Mouse (Mus musculus) ES-CJ7 (cell line): ENCODE results near the gene Rps21.

ENCODE experiments used
- DNase-seq: peaks from one replicate; pipeline ENCODE4 v3.0.0; 2011; ENCODE audit warnings: low read depth, low spot score

Rps21 gene

DNA sequence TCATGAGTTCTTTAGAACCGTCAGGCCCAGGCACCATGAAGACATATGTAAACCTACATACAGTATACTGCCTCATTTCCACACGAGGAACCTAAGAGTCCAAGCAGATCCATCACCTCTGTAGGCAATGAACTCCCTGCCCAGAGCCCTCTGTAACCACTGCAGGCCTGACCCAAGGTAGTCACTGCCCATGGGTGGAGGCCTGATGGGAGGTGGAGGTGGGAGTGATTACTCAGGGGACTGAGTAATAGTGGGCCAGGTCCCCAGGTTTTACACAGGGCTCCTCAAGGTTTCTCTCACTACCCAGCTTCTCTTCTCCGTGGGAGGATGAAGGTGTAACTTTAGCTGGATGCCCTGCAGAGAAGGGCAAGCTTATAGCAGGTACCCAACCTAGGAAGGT, 28.0 kb upstream of the Rps21 start:
- DNase-seq = no peak

DNA sequence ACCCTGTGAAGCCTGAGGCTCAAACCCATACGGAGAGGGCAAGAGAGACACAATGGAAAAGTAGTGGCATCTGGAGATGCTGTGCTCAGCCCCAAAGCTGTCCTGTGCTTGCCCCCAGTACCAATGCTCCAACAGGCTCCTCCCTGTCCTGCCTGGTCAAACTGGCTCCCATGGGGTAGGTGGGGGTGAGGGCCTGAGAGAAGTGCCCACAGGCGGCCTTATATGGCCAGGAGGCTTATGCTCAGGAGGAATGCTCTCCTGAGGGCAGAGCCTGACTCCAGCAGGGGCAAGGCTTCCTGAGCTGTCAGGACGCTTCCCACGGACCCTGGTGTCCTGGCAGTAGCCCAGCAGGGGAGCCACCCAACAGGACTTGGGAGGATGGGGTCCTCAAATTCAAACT, 26.7 kb upstream of the Rps21 start:
- DNase-seq = no peak

DNA sequence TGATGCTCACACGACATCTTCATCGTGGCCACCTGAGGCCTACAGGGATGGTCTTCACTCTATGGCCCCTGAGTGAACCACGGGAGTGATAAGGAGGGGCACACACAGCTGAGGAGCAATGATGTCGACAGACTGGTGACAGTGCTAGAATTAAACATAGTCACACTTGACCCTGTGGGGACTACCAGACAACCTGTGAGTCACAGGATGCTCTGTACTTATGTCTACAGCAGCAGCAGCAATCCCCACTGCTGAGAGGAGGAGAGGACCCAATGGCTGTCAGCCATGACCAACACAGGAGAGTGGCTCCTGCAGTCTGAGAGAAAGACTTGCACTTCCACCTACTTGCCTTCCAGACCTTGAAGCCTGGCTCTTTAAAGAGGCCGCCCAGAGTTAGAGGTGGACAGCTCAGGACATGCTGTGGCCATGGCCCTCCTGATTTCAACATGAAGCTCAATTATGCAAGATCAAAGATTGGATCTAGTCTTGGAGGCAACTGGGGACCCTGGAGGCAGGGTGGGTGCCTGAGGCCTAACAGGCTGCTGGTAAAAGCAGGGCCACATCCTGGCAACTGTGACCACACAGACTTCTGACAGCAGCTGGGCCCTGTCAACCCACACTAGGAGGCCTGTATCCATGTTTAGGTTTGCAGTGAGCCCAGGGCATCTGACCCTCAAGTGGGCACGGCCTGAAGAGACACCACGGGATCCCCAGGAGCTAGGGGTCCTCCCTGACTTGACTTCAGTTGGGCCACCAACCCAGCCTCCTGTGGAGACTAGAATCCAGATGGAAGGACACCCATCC, 23.9 kb upstream of the Rps21 start:
- DNase-seq = no peak

DNA sequence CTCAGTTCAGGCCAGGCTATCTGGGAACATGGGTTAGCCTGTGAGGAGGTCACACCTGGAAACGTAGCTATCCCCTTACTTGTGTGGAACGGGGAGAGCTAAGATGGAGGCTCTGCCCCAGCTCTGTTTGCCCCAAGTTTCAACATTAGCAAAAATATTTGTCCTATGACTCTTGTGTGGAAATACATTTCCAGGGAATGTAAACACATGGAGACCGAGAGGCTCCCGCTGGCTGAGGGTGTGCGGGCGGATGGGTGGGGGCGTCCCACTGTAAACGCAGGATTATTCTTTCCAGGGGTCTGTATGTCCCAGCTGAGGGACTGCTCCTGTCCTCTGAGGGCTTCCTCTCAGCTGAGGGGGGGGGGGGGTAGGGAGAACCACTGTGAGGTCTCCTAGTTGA, 22.8 kb upstream of the Rps21 start:
- DNase-seq = no peak

DNA sequence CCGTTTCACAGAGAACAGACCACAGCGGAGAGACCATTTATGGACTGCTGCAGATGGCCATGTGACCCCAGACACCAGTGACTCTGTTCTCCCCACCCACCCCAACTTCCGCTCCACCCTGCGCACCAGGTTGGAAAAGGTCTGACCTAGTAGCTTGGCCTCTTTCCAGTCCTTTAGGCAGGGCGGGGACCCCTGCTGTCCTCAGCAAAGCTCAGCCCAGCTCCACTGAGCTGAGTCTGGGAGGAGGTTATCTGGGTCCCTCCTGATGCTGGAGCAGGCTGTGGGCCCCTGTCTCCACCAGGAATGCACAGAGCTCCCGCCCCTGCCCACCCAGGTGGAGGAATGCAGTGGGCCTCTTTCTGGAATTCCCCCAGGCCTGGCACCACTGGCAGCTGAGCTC, 22.2 kb upstream of the Rps21 start:
- DNase-seq = peak; percentile 80

DNA sequence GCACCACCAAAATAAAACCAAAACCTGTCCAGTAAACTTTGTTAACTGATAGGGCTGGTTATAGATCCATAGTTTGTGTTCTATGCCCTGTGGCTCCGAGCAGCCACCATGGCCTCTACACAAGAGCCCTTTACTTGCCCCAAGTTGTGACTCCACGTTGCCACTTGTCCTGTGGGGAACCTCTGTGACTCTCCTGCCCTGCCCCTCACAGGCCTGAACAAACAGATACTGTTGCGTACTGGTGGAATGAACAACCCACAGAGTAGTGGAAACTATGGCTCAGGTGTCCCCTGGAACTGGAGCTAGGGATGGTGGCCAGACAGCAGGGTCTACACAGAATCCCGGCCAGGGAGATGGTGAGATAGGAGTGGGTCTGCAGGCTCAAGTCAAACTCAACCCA, 21.4 kb upstream of the Rps21 start:
- no peak for DNase-seq

DNA sequence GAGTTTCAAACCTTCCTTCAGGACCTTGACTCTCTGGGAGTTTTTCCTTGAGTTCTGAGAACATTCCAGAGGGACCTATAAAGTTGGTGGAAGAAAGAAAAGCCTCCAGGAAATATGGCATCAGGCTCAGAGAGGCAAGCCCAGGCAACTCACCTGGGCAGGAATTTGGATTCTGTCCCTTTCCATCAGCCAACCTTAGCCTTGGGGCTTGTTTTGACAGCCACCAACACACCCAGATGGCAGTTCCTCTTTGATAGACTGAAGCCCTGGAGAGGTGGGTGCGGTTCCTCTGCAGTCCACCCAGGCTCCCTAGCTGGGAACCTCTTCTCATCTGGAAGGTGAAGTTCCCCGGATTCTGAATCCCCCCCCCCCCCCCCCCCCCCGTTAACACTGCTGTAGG, 20.7 kb upstream of the Rps21 start:
- DNase-seq = peak; percentile 67

DNA sequence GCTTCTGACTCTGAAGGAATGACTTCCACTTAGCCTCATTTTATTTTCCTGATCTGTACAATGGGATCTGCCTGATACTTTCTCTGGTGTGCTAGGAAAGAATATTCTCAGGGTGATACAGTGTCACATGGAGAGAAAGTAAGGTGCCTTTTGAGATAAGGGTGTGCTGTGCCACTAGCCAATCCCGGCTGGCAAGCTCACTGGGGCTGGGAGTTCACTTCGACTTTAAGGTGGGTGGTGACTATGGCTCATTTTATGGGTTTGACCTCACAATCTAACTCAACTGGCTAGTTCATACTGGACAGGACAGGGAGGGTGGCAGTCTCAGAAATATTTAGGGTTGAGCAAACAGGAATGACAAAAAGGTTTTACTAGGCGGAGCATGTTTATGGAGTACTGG, 20.2 kb upstream of the Rps21 start:
- DNase-seq = no peak

DNA sequence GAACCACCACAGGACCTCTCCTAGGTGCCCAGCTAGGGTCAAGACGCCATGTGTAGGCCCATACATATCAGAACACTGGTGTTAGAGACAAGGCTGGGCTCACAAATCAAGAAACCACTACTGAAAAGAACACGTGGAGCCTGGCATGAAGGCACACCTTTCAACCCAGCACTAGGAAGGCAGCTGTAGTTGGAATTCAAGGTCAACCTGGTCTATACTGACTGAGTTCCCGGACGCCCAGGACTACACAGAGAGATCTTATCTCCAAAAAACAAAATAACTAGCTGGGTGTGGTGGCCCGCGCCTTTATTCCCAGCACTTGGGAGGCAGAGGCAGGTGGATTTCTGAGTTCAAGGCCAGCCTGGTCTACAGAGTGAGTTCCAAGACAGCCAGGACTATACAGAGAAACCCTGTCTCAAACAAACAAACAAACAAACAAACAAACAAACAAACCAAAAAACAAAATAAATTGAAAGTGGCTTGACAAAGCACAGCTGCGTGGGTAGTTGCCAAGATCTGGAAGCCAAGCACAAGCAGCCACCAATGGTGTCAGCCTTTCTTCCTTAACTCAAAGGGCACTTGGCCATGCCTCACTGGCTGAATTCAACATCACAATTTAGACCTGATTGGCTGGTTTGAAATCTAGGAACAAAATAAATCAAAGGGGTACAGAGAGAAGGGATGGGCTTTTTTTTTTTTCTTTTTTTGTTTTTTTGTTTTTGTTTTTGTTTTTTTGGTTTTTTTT, 19.4 kb upstream of the Rps21 start:
- DNase-seq = peak; percentile 87

DNA sequence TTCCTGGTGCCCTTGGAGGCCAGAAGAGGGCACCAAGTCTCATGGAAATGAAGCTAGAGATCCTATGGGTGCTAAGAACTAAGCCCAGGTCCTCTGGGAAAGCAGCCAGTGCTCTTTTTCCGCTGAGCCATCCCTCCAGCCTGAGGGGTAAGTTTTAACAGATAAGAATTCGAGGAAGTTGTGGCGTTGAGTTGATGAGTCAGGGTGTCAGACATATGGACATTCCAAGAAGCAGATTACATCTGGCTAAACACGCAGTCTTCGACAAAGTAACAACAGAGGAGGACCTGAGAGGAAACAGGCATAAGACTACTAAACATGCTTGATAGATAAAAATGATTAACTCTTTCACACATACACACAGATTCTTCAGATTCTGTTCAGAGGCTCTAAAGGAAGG, 18.6 kb upstream of the Rps21 start:
- DNase-seq = no peak

DNA sequence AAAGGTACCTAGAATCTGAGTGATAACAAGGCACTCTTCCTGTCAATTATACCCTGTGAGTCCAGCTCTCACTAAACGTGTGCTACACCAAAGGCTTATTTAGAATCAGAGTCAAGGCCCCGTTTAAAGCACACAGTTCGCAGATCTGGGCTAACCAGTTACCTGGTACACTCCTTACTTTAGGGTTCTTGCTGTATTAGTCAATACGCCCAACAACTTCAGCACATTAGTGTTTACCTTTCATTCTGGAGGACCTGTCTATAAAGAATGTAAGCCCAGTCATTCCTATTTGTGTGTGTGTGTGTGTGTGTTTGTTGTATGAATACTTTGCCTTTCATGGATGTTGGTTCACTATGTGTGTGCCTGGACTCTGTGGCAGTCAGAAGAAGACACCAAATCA, 14.1 kb upstream of the Rps21 start:
- DNase-seq = no peak

DNA sequence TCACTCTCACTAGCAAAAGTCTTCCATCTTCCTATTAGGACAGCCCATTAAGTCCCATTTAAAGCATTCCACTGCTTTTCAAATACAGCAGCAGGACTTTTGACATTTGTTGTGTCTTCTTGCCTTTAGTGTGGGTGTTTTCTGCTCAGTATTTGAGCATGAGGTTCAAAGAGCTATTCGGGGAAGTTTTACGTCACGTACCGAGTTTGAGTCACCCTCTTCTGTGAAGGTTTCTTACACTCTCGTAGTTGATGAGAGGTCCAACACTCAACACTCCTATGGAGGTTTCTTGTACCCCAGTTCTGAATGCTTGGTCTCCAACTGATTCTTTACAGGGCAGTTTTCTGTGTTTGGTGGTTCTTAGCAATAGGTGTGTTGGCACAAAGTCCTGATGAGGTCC, 9.3 kb upstream of the Rps21 start:
- no peak for DNase-seq

DNA sequence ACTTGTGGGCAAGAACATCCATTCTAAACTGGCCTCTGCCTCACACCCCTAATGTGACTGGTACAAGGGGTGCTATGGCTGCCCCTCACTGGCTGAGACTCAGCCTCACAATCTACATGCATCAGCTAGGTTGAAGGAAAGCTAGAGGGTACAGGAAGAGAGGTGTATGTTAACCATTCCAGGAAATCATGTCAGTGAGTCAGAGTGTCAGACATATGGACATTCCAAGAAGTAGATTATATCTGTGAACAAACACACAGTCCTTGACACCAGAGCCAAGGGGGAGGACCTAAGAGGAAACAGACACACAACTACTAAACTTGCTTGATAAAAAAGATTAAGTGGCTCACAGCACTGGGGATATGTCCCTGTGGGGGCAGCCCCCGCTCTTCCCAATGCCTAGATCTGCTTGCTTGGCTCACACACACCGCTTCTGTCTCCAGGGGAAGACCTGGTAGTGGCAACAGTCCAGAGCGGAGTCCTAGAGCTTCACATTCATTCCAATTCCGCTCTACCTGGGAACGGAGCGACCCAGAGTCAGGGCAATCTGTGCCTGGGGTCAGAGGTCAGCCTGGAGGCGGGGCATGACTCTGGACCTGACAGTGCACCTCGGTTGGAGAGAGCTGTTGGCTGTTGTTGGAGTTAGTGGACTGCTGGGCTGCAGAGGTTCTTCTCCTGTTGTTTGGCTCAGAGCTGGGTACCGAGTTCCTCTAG, 8.1 kb upstream of the Rps21 start:
- no peak for DNase-seq

DNA sequence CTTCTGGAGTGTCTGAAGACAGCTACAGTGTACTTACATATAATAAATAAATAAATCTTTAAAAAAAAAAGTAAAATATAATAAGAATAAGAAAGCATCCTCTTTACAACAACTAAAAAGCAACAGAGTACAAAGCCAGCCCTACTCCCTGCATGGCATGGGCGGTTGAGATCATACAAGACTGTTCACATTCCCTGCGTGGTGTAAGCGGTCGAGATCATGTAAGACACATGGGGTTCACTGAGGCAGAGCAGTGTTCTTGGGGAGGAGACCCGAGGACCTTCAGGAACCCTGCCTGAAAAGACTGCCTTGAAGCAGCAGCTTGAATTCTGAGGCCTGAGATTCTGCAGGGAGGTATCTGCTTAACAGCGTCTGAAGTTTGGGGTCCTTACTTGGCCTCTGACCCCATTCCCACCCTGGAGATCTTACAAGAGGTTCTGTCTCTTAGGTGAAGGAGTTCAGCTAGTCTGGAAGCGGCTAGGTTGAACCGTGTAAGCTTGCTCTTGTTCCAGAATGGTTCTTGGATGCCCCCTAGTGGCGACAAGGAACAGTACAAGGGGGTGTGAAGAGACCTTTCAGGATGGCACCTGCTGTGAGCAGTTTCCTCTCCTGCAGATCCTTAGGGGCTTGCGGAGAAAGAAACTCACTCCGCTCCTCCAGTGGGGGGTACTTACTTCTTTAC, 6.1 kb upstream of the Rps21 start:
- DNase-seq = peak; percentile 94

DNA sequence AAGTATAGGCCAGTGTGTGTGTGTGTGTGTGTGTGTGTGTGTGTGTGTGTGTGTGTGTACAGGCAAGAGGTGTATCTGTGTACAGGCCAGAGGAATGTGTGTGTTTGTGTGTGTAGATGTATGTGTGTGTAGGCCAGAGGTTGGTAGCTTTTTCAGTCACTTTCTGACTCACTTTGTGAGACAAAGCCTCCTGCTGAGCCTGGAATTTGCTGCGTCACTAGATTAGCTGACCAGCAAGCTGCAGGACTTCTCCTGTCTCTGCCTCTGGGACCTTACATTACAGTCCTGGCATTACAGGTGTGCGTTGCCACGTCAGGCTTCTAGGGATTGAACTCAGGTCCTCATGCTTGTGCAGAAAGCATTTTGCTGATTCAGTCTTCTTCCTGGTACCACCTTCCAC, 5.3 kb upstream of the Rps21 start:
- DNase-seq = peak; percentile 77

DNA sequence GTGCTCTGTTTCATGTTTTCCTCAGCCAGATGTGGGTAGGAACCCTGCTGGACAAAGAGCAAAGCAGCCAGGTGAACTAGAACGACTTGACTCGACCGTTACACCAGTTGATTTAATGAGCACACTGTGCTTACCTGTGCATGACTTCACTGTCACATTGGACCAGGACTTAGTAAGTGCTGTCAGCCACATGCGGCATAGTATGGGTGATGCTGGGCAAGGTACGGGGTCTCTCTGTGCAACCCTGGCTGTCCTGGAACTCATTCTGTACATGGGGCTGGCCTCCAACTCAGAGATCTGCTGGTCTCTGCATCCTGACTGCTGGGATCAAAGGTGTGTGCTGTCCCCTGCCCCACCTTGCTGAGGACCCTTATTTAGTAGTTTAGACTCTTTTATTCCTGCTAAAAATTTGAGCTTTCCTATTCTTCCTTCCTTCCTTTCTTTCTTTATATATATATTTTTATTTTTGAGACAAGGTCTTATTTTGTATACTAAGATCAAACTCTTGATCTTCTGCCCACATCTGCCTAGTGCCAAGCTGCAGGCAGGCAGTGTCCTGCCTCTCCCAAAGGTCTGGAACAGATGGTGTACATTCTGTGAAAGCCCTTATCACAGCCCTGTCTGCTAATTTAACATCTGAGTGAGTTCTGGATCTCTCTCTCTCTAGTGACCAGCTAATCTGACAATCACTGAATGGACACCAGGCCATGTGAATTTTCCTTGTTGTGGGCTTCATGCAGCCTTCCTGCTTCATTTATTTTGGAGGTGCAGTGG, 2.6 kb upstream of the Rps21 start:
- DNase-seq = no peak

DNA sequence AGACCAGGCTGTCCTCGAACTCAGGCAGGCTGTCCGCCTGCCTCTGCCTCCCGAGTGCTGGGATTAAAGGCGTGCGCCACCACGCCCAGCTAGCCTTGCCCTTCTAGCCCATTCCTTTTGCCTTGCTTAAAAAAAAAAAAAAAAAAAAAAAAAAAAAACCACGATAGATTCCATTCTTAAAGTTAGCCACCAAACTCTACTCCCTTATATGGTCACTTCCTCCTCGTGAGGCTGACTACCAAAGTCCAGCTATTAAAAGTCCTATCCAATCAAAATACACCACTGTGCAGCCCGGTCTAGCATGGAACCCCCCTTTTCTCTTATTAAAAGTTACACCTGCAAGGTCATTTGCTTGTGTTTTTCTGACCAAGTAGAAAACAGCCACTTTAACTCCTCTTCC, 1.5 kb upstream of the Rps21 start:
- DNase-seq = peak; percentile 63

DNA sequence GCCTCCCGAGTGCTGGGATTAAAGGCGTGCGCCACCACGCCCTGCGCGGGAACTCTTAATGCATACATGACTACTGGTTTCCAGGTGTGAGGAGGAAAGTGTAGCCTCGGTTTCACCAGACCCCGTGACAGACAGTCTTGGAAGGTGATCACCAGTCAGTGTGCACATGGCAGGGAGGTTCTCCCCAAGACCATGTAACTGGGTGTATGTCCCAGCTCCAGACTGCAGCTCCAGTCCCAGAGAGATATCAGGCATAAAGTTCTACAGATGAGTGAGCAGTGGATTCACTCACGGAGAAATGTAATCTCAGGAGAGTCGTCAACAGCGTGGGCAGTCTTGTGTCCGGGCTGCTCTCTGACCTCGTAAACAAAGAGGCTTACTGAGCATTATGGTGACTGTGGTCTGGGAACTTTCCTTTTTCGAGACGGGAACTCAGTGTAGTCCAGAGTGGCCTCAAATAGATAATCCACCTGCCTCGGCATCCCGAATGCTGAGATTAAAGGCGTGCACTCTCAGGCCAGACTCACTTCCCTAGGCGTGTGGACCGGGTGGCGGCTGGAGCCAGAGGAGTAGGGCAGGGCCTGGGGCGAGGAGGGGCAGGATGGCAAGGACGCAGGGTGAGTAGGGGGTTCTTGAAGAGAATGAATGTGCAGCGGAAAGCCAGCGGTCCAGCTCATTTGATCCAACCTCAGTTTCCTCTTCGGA, 729 bp upstream of the Rps21 start:
- DNase-seq = peak; percentile 77

DNA sequence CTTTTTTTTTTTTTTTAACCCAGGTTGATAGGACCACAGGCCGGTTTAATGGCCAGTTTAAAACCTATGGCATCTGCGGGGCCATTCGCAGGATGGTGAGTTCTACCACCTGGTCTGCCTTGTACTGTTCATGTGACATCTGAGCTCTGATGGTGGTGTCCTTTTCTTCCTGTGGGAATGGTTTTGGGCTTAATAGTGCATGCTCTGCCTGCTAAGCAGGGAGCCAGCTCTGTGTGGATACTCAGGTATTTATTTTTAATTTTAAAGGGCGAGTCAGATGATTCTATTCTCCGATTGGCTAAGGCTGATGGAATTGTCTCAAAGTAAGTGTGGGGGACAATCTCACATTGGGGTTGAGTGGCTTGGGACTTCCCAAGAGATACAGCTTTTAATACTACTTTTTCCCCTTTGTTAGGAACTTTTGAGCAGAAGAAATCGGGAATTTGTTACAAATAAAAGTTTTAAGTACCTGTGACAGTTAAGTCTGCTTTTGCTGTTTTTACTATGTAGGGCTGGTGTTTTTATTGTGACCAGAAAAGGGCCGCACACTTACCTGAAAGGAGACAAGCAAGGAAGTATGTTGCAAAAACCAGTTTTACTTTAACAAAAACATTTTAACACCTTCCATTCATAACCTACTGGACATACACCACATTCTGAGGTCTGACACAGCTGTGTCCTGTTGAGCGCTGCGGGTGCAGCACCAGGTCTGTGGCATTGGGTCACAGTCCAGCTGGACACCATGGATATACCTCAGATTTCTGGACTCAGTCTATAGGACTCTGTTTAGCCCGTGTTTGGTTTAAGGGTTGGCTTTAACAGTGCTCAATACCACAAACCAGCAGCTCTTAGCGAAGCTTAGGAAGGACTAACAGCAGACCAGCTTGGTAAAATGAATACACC, 1.0 kb downstream of the Rps21 start:
- DNase-seq = no peak
